Mouse (Mus musculus) embryonic facial prominence, embryonic 14.5 days (tissue): ENCODE results near the gene Slc22a2. TPM values are rescaled to one million over a fixed set of nuclear protein-coding genes. Genes with fewer than 3 reads are reported as not detected.

Source experiments
- polyA plus RNA-seq: library from polyadenylated mRNA; unstranded; fragments of >200 nt; fragmentation: Nextera tagmentation; extraction: Ambion mirVana; gene quantifications from 2 replicates; pipeline ENCODE4 v1.2.1, GENCODE M21; 2014

The Slc22a2 gene
- polyA plus RNA-seq, 1 experiment from 2014 or later: 0.17 TPM

Other genes with a start within 250 kb of the Slc22a2 start
- gene Plg, start 205.5 kb upstream of the Slc22a2 start, polyA plus RNA-seq: not detected in 2 replicates
- 0.84 and 1.4 TPM in 2 replicates for gene Slc22a3, start 76.4 kb upstream of the Slc22a2 start, polyA plus RNA-seq
- 0.31 and 0.38 TPM in 2 replicates for gene Slc22a1, start 91.7 kb downstream of the Slc22a2 start, polyA plus RNA-seq
- 66.0 and 67.5 TPM in 2 replicates for gene Igf2r, start 185.5 kb downstream of the Slc22a2 start, polyA plus RNA-seq